Mouse (Mus musculus) liver, adult 2 months (tissue): ENCODE measurements around the gene Ppme1. TPM values are rescaled to one million over a fixed set of nuclear protein-coding genes. Genes with fewer than 3 reads are reported as not detected.

Source experiments
- DNase-seq: peaks from one replicate; pipeline ENCODE4 v3.0.0-alpha.2; 2011; ENCODE audit warnings: low read depth, low spot score; ENCODE audit errors: extremely low read depth
- H3K27ac ChIP-seq: fragments of 200-500 bp; replicated peaks from 2 replicates; pipeline ENCODE4 v1.5.1; 2012; ENCODE audit warnings: low read depth, mild to moderate bottlenecking, control low read depth, inconsistent platforms, low read length; ENCODE audit not compliant: insufficient read depth
- H3K27me3 ChIP-seq: fragments of 200-500 bp; 2 replicates; pipeline ENCODE4 v1.6.1; 2012; ENCODE audit warnings: mild to moderate bottlenecking, moderate library complexity, low read length, inconsistent platforms; ENCODE audit not compliant: control insufficient read depth, insufficient read depth
- H3K36me3 ChIP-seq: fragments of 200-500 bp; 2 replicates; pipeline ENCODE4 v1.6.1; 2012; ENCODE audit warnings: low read length, inconsistent platforms; ENCODE audit not compliant: control insufficient read depth, insufficient read depth
- H3K4me1 ChIP-seq: fragments of 200-500 bp; 2 replicates; pipeline ENCODE4 v1.6.1; 2011; ENCODE audit warnings: low read length; ENCODE audit not compliant: control insufficient read depth, insufficient read depth
- H3K4me3 ChIP-seq: fragments of 200-500 bp; 2 replicates; pipeline ENCODE4 v1.5.1; 2011; ENCODE audit warnings: low read depth, mild to moderate bottlenecking, control low read depth, low read length, moderate library complexity; ENCODE audit not compliant: insufficient read depth
- H3K79me2 ChIP-seq: fragments of 200-500 bp; 2 replicates; pipeline ENCODE4 v1.6.1; 2012; ENCODE audit warnings: inconsistent platforms, mild to moderate bottlenecking, low read length, moderate library complexity; ENCODE audit not compliant: control insufficient read depth, insufficient read depth
- H3K9ac ChIP-seq: fragments of 200-500 bp; 2 replicates; pipeline ENCODE4 v1.6.1; 2012; ENCODE audit warnings: low read depth, mild to moderate bottlenecking, control low read depth, inconsistent platforms, low read length
- CTCF ChIP-seq: fragments of 200-500 bp; IDR thresholded peaks from 2 replicates; pipeline ENCODE4 v1.5.1; 2011; ENCODE audit warnings: low read depth, low read length, control low read depth
- POLR2A ChIP-seq: fragments of 200-500 bp; IDR thresholded peaks from 2 replicates; pipeline ENCODE4 v1.6.1; 2011; ENCODE audit warnings: low read length, control low read depth; ENCODE audit not compliant: insufficient read depth; ENCODE audit errors: extremely low read depth
- WGBS: fragments of 180-500 bp; shearing (Covaris S2); methylation state at CpG from one replicate; pipeline ENCODE4 v1.1.7; 2018; 5-methylcytosine and 5-hydroxymethylcytosine counted together
- polyA plus RNA-seq: library from polyadenylated mRNA; depleted of rRNA; stranded (reverse); fragments of >200 nt; gene quantifications from 2 replicates; pipeline ENCODE4 v1.2.3, GENCODE M21; 2012; rRNA removed
- total RNA-seq: library from RNA; depleted of rRNA; stranded (reverse); fragments of >200 nt; gene quantifications from 2 replicates; pipeline ENCODE4 v1.2.3, GENCODE M21; 2014; rRNA removed

Gene Ppme1
- total and polyA plus RNA-seq, 2 experiments: 9.8 to 59.1 TPM

GRCm38 (mm10) chr7:100285383-100285782 lies 86.7 kb downstream of the Ppme1 start, which contains the start of gene P4ha3:
Gene P4ha3, plus strand, starts transcription at chr7:100285520.
- Histone ChIP-seq H3K79me2 (no peaks in the 10 kb centered on the region), H3K27ac (no peak within 1 kb of the TSS), H3K4me3 (no peak within 1 kb of the TSS; the same call in 1 of the 2 replicates), H3K4me1 (no peaks in the 10 kb centered on the region), H3K36me3 (no peaks in the 10 kb centered on the region), H3K27me3 (peaks cover 10% of the 10 kb centered on the region), H3K9ac (no peak within 1 kb of the TSS; the same call in 1 of the 2 replicates)
- no peak for TF ChIP-seq POLR2A
- no peak for TF ChIP-seq CTCF
- no peak for DNase-seq
- WGBS: 4% methylated on average over 38 of the region's 53 CpGs

- H3K36me3 ChIP-seq: no peaks in the 10 kb centered on the region
- TF ChIP-seq CTCF: no peak
- no peak overlapping the region for H3K4me3 ChIP-seq
- 77% methylated on average over 3 of the region's 3 CpGs for WGBS
- H3K27ac ChIP-seq: no peak overlapping the region
- H3K9ac ChIP-seq: no peak overlapping the region
- H3K27me3 ChIP-seq: peaks cover 10% of the 10 kb centered on the region
- DNase-seq: no peak
- H3K4me1 ChIP-seq: no peaks in the 10 kb centered on the region
- no peaks in the 10 kb centered on the region for H3K79me2 ChIP-seq
Measured at GRCm38 (mm10) chr7:100283298-100283697, 88.8 kb downstream of the Ppme1 start.

- Histone ChIP-seq H3K79me2 (no peaks in the 10 kb centered on the region), H3K4me1 (no peaks in the 10 kb centered on the region), H3K4me3 (no peak overlapping the region), H3K27ac (no peak overlapping the region), H3K36me3 (no peaks in the 10 kb centered on the region), H3K27me3 (peaks cover 10% of the 10 kb centered on the region), H3K9ac (no peak overlapping the region)
- 89% methylated on average over 3 of the region's 3 CpGs for whole genome bisulfite sequencing
- TF ChIP-seq POLR2A (no peak), CTCF (no peak)
- DNase-seq: no peak
Measured at GRCm38 (mm10) chr7:100281596-100281995, 90.5 kb downstream of the Ppme1 start.

- Histone ChIP-seq H3K4me1 (no peaks in the 10 kb centered on the region), H3K36me3 (no peaks in the 10 kb centered on the region), H3K27me3 (no peaks in the 10 kb centered on the region), H3K4me3 (no peak overlapping the region), H3K27ac (no peak overlapping the region), H3K9ac (no peak overlapping the region), H3K79me2 (no peaks in the 10 kb centered on the region)
- TF ChIP-seq POLR2A (no peak), CTCF (peak; percentile 28)
- peak; percentile 56 for DNase-seq
- WGBS: 2% methylated on average over 1 of the region's 1 CpGs
Measured at GRCm38 (mm10) chr7:100279803-100280202, 92.3 kb downstream of the Ppme1 start.

Other genes with a start within 250 kb of the Ppme1 start
- 3.8 and 5.8 TPM in 2 replicates for gene Lipt2, start 213.0 kb downstream of the Ppme1 start, total RNA-seq
- 4.5 and 5.2 TPM in 2 replicates for gene Lipt2, start 213.0 kb downstream of the Ppme1 start, polyA plus RNA-seq
- gene Kcne3, start 195.8 kb downstream of the Ppme1 start, total RNA-seq: 1.8 and 4.5 TPM in 2 replicates
- 0.78 and 1.6 TPM in 2 replicates for gene Kcne3, start 195.8 kb downstream of the Ppme1 start, polyA plus RNA-seq
- 3.5 and 3.6 TPM in 2 replicates for gene Pgm2l1, start 144.9 kb downstream of the Ppme1 start, total RNA-seq
- 0.59 and 0.65 TPM in 2 replicates for gene Pgm2l1, start 144.9 kb downstream of the Ppme1 start, polyA plus RNA-seq
- not detected in 2 replicates for gene P4ha3, start 86.8 kb downstream of the Ppme1 start, total RNA-seq
- 0.10 TPM in 2 replicates for gene P4ha3, start 86.8 kb downstream of the Ppme1 start, polyA plus RNA-seq
- gene C2cd3, start 74 bp downstream of the Ppme1 start, total RNA-seq: 4.5 and 5.9 TPM in 2 replicates
- 5.1 TPM in 2 replicates for gene C2cd3, start 74 bp downstream of the Ppme1 start, polyA plus RNA-seq
- gene Ucp3, start 100.7 kb upstream of the Ppme1 start, total RNA-seq: not detected in 2 replicates
- not detected in 2 replicates for gene Ucp3, start 100.7 kb upstream of the Ppme1 start, polyA plus RNA-seq
- gene Ucp2, start 121.0 kb upstream of the Ppme1 start, total RNA-seq: 12.2 and 17.5 TPM in 2 replicates
- gene Ucp2, start 121.0 kb upstream of the Ppme1 start, polyA plus RNA-seq: 27.9 and 45.2 TPM in 2 replicates
- 0.27 and 0.55 TPM in 2 replicates for gene Dnajb13, start 142.7 kb upstream of the Ppme1 start, total RNA-seq
- gene Dnajb13, start 142.7 kb upstream of the Ppme1 start, polyA plus RNA-seq: 0.29 and 0.30 TPM in 2 replicates
- gene Coa4, start 164.8 kb upstream of the Ppme1 start, total RNA-seq: 4.3 and 10.7 TPM in 2 replicates
- gene Coa4, start 164.8 kb upstream of the Ppme1 start, polyA plus RNA-seq: 8.9 and 11.6 TPM in 2 replicates
- gene Rab6a, start 235.1 kb upstream of the Ppme1 start, total RNA-seq: 30.4 and 33.0 TPM in 2 replicates
- 13.2 and 13.5 TPM in 2 replicates for gene Rab6a, start 235.1 kb upstream of the Ppme1 start, polyA plus RNA-seq
- 24.6 and 29.1 TPM in 2 replicates for gene Mrpl48, start 236.0 kb upstream of the Ppme1 start, total RNA-seq
- gene Mrpl48, start 236.0 kb upstream of the Ppme1 start, polyA plus RNA-seq: 9.4 and 9.5 TPM in 2 replicates